Mouse (Mus musculus) limb, embryonic 13.5 days (tissue): ENCODE measurements around the gene Mrgprf. TPM values are rescaled to one million over a fixed set of nuclear protein-coding genes. Genes with fewer than 3 reads are reported as not detected.

Source experiments
- ATAC-seq: fragments of 200-750 bp; cut with Nextera tagmentation; 2 replicates; pipeline ENCODE4 v1.8.0; 2017; ENCODE audit warnings: low read depth, moderate number of reproducible peaks, moderate TSS enrichment; ENCODE audit not compliant: low FRiP score
- H3K27ac ChIP-seq: fragments of 300-500 bp; sonication (generic); 2 replicates; pipeline ENCODE4 v1.5.1; 2015; ENCODE audit warnings: inconsistent platforms, mild to moderate bottlenecking, moderate library complexity
- H3K27me3 ChIP-seq: fragments of 300-500 bp; sonication (generic); 2 replicates; pipeline ENCODE4 v1.6.1; 2015; ENCODE audit warnings: mild to moderate bottlenecking, inconsistent platforms
- H3K36me3 ChIP-seq: fragments of 300-500 bp; sonication (generic); 2 replicates; pipeline ENCODE4 v1.6.1; 2015; ENCODE audit warnings: inconsistent platforms, mild to moderate bottlenecking, moderate library complexity
- H3K4me1 ChIP-seq: fragments of 300-500 bp; sonication (generic); 2 replicates; pipeline ENCODE4 v1.6.1; 2015; ENCODE audit warnings: inconsistent platforms
- H3K4me2 ChIP-seq: fragments of 300-500 bp; sonication (generic); replicated peaks from 2 replicates; pipeline ENCODE4 v1.6.1; 2015; ENCODE audit warnings: inconsistent platforms, mild to moderate bottlenecking, moderate library complexity
- H3K4me3 ChIP-seq: fragments of 300-500 bp; sonication (generic); 2 replicates; pipeline ENCODE4 v1.5.1; 2015; ENCODE audit warnings: moderate library complexity, mild to moderate bottlenecking, inconsistent platforms
- H3K9ac ChIP-seq: fragments of 300-500 bp; sonication (generic); 2 replicates; pipeline ENCODE4 v1.6.1; 2015; ENCODE audit warnings: mild to moderate bottlenecking, inconsistent platforms
- H3K9me3 ChIP-seq: fragments of 300-500 bp; sonication (generic); 2 replicates; pipeline ENCODE4 v1.6.1; 2016; ENCODE audit warnings: inconsistent platforms
- WGBS: fragments of 180-500 bp; shearing (Covaris S2); methylation state at CpG from one replicate; pipeline ENCODE4 v1.1.7; 2015; 5-methylcytosine and 5-hydroxymethylcytosine counted together
- polyA plus RNA-seq: library from polyadenylated mRNA; unstranded; fragments of >200 nt; fragmentation: Nextera tagmentation; extraction: Ambion mirVana; gene quantifications from 2 replicates; pipeline ENCODE4 v1.2.1, GENCODE M21; 2015

The Mrgprf gene
- polyA plus RNA-seq, 1 experiment from 2014 or later, result 1.3 TPM

DNA sequence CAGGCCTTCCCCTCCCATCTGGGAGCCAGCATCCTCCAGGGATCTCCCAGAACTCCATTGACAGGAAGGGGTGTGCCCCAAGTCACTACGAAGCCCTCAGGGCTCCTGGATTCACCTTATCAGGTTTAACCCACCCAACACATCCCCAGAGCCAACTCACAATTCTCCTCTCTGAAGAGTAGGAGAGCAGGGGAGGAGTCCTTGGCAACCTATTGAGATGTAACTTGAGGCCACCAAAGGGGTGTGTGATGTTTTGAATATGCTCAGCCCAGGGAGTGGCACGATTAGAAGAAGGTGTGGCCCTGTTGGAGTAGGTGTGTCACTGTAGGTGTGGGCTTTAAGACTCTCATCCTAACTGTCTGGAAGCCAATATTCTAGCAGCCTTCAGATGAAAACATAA, 25.1 kb downstream of the Mrgprf start:
- Histone ChIP-seq H3K9me3 (no peaks in the 10 kb centered on the region), H3K36me3 (no peaks in the 10 kb centered on the region), H3K4me3 (no peak overlapping the region), H3K27me3 (no peaks in the 10 kb centered on the region), H3K4me1 (peaks cover 17% of the 10 kb centered on the region), H3K4me2 (no peak overlapping the region), H3K9ac (no peak overlapping the region), H3K27ac (no peak overlapping the region)
- 34% methylated on average over 2 of the region's 2 CpGs for WGBS
- no peak for ATAC-seq

DNA sequence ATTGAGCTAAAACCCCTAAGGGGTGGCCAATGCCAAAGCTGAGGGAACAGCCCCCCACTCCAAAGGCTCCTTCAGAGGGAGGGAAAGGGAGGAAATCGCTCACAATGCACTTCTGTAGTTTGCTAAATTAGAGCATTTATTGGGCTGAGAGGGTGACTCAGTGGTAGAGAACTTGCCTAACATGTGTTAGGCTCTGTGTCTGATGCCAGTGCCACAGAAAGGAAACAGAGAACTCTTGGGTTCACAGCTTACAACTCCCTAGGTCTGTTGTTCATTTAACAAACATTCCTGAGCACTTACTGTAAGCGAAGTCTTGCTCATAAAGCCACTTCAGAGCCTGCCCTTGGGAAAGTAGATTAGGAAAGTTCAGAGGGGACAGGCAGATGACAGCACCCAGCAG, 29.4 kb downstream of the Mrgprf start:
- peaks cover 57% of the 10 kb centered on the region for H3K4me1 ChIP-seq
- 6% methylated on average over 2 of the region's 2 CpGs for WGBS
- H3K4me3 ChIP-seq, result no peak overlapping the region
- no peaks in the 10 kb centered on the region for H3K9me3 ChIP-seq
- peak overlapping the region; percentile 87 for H3K27ac ChIP-seq
- H3K4me2 ChIP-seq, result 0 out of 2 replicates have a peak overlapping the region, but pooled peaks have one; percentile 5
- no peaks in the 10 kb centered on the region for H3K27me3 ChIP-seq
- ATAC-seq, result peak; percentile 44
- H3K36me3 ChIP-seq, result no peaks in the 10 kb centered on the region
- H3K9ac ChIP-seq, result no peak overlapping the region

DNA sequence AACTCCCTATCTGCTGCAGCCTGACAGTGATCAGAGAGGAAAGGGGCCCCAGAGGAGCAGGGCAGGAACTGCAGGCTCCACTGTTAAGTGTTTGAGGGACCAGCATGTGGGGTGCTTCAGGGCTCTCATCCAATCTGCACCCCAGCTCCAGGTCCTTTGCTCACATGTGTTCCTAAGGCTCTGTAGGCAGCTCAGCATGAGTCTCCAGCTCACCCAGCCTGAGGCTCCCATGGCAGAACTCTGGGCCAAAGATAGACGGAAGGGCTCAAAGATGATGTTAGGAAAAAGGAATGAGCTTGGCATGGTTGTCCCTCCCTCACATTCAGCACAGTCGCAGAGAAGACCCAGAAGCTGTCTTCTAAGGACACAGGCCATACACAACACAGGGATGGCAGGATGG, 30.0 kb downstream of the Mrgprf start:
- H3K9ac ChIP-seq, result no peak overlapping the region
- no peak overlapping the region for H3K4me3 ChIP-seq
- no peak for ATAC-seq
- WGBS, result 65% methylated on average over 2 of the region's 2 CpGs
- no peaks in the 10 kb centered on the region for H3K27me3 ChIP-seq
- H3K36me3 ChIP-seq, result no peaks in the 10 kb centered on the region
- H3K4me1 ChIP-seq, result peaks cover 60% of the 10 kb centered on the region
- no peak overlapping the region for H3K4me2 ChIP-seq
- no peaks in the 10 kb centered on the region for H3K9me3 ChIP-seq
- peak overlapping the region; percentile 87 for H3K27ac ChIP-seq

DNA sequence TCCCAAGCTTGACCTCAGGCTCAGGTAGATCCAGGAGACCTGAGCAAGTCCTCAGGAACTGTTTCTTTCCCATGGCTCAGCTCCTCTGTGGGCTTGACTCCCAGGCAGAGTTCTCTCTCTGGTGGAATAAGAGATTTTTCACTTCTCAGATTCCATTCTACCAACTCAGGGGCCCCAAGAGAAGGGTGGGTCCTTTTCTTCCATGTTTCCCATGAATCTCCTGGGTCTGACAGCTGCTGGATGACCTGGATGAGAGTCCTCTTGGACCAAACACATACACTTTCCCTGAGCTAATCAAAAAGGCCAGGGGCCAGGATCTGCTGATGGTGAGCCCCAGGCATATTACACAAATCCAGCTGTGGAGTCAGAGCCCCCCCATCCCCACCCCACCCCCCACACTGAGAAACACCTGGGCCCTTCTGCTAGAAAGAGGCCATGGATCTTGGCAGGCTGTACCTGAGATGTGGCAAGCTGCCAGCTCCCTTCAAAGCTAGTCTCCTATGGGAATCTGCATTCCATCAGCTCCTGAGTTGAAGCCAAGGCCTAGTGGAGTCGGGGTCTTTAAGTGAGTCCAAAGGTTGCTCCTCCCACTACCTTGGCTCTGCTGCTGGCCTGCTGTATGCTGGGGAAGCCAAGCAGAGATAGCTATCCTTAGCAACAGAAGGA, 31.9 kb downstream of the Mrgprf start:
- Histone ChIP-seq H3K4me1 (peaks cover 60% of the 10 kb centered on the region), H3K9ac (no peak overlapping the region), H3K27me3 (no peaks in the 10 kb centered on the region), H3K27ac (peak overlapping the region; percentile 73), H3K36me3 (no peaks in the 10 kb centered on the region), H3K4me3 (no peak overlapping the region), H3K4me2 (no peak overlapping the region), H3K9me3 (no peaks in the 10 kb centered on the region)
- ATAC-seq, result peak; percentile 69
- 21% methylated on average over 1 of the region's 1 CpGs for WGBS

DNA sequence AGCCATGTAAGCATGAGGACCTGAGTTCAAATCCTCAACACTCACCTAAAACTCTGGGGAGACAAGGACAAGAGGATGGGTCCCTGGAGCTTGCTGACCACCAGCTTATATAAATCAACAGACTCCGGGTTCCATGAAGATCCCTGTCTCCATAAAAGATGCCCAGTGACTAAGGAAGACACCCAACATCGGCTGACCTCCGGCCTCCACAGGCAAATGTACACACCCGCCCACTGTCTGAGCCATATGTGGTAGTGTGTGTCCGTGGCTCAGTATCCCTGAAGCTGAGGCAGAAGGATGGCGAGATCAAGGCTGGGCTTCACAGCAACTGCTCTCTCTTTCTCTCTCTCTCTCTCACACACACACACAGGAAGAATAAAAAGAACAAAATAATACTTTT, 33.3 kb downstream of the Mrgprf start:
- Histone ChIP-seq H3K4me1 (peaks cover 60% of the 10 kb centered on the region), H3K9me3 (peaks cover 4% of the 10 kb centered on the region; the same call in 1 of the 2 replicates), H3K4me2 (no peak overlapping the region), H3K36me3 (no peaks in the 10 kb centered on the region), H3K27me3 (no peaks in the 10 kb centered on the region), H3K27ac (peak overlapping the region; percentile 61; the same call in 1 of the 2 replicates), H3K4me3 (no peak overlapping the region), H3K9ac (no peak overlapping the region)
- WGBS, result 88% methylated on average over 6 of the region's 6 CpGs
- ATAC-seq, result no peak

DNA sequence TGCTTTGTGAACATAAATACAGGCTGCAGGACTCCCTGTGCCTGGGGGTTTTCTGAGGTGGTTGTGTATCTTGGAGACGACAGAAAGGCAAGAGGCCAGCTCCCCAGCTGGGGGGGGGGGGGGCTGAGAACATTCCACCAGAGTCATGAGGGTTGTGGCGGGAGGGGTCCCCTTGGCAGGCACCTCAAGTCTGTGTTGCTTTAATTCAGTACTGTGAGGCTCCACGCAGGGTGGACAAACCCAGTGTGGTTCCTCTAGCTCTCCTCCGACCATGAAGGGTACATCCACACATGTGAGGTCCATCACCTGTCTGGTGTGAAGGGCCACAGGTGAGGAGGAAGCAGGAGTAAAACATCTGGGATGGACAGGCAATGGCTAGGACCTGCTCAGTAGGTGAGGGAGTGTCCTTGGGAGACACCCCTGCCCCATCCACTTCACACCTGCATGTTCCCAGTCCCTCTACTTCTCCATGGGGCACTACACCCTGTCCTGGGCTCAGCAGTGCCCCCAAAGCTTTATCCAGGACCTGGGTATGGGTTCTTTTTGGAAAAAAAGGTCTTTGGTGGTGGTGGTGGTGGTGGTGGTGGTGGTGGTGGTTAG, 33.9 kb downstream of the Mrgprf start:
- peaks cover 54% of the 10 kb centered on the region for H3K4me1 ChIP-seq

DNA sequence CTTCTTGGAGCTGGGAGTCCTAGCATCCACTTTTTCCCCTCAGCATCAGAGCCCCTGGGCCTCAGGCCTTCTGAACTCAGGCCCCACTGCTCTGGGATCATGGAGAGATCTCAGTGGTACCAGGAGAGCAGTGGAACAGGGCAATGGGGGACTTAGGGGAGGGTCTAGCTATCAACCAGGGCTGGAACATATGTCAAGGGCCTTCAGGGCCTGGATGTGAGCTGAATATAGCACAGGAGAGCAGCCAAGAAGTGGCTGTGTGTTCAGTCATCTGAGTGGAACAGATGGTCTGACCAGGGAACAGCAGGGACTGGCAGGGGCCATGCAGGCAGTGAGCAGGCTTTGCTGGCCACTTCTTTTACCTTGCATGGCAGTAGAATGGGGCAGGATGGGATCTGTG, 34.6 kb downstream of the Mrgprf start:
- Histone ChIP-seq H3K4me1 (peaks cover 48% of the 10 kb centered on the region), H3K9ac (no peak overlapping the region), H3K27ac (peak overlapping the region; percentile 55; the same call in 1 of the 2 replicates), H3K9me3 (peaks cover 4% of the 10 kb centered on the region; the same call in 1 of the 2 replicates), H3K4me2 (no peak overlapping the region), H3K27me3 (no peaks in the 10 kb centered on the region), H3K4me3 (no peak overlapping the region), H3K36me3 (no peaks in the 10 kb centered on the region)
- no peak for ATAC-seq

More for the DNA sequence above, 33.9 kb downstream of the Mrgprf start:
- 37% methylated on average over 4 of the region's 4 CpGs for WGBS
- no peaks in the 10 kb centered on the region for H3K36me3 ChIP-seq
- no peak for ATAC-seq
- peak overlapping the region; percentile 61; the same call in 1 of the 2 replicates for H3K27ac ChIP-seq
- no peaks in the 10 kb centered on the region for H3K27me3 ChIP-seq
- H3K4me2 ChIP-seq, result no peak overlapping the region
- no peak overlapping the region for H3K9ac ChIP-seq
- H3K4me3 ChIP-seq, result no peak overlapping the region
- H3K9me3 ChIP-seq, result peaks cover 4% of the 10 kb centered on the region; the same call in 1 of the 2 replicates

DNA sequence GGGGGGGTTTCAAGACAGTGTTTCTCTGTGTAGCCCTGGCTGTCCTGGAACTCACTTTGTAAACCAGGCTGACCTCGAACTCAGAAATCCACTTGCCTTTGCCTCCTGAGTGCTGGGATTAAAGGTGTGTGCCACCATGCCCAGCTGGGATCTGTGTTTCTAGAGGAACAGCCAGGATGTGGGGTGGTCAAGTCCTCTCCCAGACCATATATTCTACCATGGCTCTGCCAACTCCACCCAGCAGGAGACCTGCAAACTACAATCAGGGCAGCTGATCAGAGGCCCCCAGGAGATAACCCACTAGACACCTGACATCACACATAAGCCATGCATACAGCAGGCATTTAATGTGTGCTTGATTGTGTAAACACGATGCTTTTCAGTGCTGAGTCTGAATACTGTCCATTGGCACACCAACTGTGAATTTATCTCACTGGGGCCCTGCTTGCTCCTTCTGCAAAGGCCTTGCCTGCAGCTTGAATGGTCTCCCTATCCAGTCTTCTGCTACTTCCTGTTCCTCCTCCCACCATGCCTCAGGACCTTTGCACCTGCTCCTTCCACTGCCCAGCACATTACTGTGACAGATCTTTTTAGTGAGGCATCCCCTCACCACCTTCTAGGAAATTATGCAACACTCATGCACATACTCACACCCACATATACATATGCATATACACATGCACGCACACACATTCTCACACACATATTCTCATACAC, 35.1 kb downstream of the Mrgprf start:
- no peaks in the 10 kb centered on the region for H3K27me3 ChIP-seq
- no peaks in the 10 kb centered on the region for H3K36me3 ChIP-seq
- no peak overlapping the region for H3K4me2 ChIP-seq
- H3K9me3 ChIP-seq, result peaks cover 4% of the 10 kb centered on the region; the same call in 1 of the 2 replicates
- 82% methylated on average over 3 of the region's 3 CpGs for WGBS
- no peak overlapping the region for H3K27ac ChIP-seq
- H3K4me3 ChIP-seq, result no peak overlapping the region
- peaks cover 42% of the 10 kb centered on the region for H3K4me1 ChIP-seq
- H3K9ac ChIP-seq, result no peak overlapping the region
- no peak for ATAC-seq

DNA sequence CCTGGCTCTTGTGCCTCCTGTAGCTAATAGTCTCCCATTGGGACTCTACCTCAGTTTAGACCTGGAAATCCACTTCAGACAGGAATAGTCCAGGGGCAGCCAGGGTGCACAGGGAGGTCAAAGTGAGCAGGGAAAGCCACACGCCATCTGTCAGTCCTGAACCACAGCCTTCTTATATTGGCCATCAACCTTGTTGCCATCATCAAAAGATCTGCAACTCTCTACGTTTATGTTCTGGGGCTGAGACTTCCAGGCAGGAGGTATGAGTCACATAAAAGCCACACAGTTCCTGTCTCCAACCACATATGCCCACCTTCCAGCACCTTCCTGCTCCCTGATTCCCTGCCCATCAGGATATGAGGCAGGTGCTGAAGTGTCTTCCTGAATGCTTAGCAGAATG, 37.3 kb downstream of the Mrgprf start:
- H3K27me3 ChIP-seq, result no peaks in the 10 kb centered on the region
- no peak for ATAC-seq
- no peak overlapping the region for H3K9ac ChIP-seq
- no peak overlapping the region for H3K4me3 ChIP-seq
- no peak overlapping the region for H3K4me2 ChIP-seq
- peaks cover 23% of the 10 kb centered on the region for H3K4me1 ChIP-seq
- 66% methylated on average over 2 of the region's 2 CpGs for WGBS
- H3K9me3 ChIP-seq, result peaks cover 4% of the 10 kb centered on the region; the same call in 1 of the 2 replicates
- no peak overlapping the region for H3K27ac ChIP-seq
- H3K36me3 ChIP-seq, result no peaks in the 10 kb centered on the region

DNA sequence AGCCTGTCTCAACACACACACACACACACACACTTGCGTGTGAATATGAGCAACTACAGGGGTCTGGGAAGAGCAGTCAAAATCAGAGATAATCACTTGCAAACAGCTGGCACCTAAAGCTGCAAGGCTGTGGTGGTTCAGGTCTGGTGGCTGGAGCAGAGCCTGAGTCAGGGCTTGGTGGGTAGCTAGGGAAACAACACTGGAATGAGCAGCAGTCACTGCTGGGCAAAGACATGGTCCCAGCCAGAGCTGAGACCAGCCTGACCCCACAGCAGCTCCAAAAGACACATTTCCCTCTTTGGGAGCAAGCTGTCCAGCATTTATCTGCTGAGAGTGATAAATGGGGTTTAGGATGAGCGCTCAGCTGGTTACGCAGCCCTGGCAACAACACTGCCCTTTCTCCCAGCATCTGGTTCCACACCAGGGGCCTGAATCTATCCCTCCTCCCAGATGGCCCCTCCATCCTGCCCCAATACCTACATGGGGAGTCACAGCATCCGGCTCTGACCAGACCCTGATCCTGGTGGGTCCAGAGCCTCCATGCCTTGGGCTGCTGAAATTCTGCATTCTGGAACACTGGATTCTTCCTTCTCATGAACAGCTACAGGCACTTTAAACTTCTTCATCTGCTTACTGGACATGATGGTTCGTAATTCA, 39.7 kb downstream of the Mrgprf start:
- no peak for ATAC-seq
- Histone ChIP-seq H3K4me1 (no peaks in the 10 kb centered on the region), H3K4me3 (no peak overlapping the region), H3K4me2 (no peak overlapping the region), H3K27ac (peak overlapping the region; percentile 48; the same call in 1 of the 2 replicates), H3K9me3 (peaks cover 4% of the 10 kb centered on the region; the same call in 1 of the 2 replicates), H3K27me3 (no peaks in the 10 kb centered on the region), H3K36me3 (no peaks in the 10 kb centered on the region), H3K9ac (no peak overlapping the region)
- WGBS, result 89% methylated on average over 5 of the region's 5 CpGs
